Mouse (Mus musculus): ENCODE data around the gene Hpcal1.
A peak's percentile ranks its signal among the peaks of the same experiment; 100 is the strongest.
"Not testable (repeated sequence)": the region's sequence is repeated elsewhere in the genome, so short reads cannot be mapped to it uniquely, and the experiment has no call there.

Hpcal1 gene

GRCm38 (mm10) chr12:17741637-17742364 lies 51.1 kb downstream of the Hpcal1 start:
- no peak for DNase-seq (ENCODE audit: low spot score)

- no peak for DNase-seq (ENCODE audit: low spot score)
These were observed 52.1 kb downstream of the Hpcal1 start for GRCm38 (mm10) chr12:17742571-17743321.

DNA sequence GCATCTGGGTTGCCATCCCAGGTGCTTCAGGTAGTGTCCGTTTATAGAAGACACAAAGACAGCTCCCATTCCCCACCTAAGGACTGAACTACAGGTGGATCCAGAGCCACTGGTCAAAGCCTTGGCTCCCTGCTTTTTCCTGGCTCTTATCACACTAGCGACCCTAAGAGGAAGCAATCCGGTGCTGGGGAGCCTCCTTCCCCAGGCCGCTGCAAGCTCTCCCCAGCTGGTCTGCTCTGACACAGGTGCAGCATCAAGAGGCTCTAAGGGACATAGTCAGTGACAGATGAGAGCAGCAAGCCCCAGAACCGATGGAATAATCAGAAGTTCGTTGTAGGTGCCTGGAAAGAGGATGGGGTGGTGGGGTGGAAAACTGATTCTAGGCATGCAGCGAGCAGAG lies 54.8 kb downstream of the Hpcal1 start:
- no peak for DNase-seq (ENCODE audit: low spot score)

DNA sequence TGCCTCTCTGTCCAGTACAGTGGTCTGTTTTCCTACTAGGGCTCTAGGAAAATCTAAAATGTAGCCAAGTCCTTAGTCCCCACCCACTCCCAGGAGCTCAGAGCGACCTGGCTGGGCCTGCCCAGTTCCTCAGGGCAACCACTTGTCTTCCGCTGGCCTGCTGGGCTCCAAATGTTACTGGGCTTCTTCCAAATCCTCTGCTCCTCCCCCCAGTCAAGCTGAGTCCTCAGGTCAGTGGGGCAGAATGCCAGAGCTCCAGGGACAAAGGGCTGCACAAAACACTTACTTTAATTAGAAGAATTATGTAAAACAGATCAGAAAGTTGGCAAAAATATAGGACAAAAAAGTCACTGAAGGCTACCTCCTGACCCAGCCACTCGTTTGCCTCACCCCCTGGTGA lies 56.1 kb downstream of the Hpcal1 start:
- DNase-seq (ENCODE audit: low spot score) = no peak

DNA sequence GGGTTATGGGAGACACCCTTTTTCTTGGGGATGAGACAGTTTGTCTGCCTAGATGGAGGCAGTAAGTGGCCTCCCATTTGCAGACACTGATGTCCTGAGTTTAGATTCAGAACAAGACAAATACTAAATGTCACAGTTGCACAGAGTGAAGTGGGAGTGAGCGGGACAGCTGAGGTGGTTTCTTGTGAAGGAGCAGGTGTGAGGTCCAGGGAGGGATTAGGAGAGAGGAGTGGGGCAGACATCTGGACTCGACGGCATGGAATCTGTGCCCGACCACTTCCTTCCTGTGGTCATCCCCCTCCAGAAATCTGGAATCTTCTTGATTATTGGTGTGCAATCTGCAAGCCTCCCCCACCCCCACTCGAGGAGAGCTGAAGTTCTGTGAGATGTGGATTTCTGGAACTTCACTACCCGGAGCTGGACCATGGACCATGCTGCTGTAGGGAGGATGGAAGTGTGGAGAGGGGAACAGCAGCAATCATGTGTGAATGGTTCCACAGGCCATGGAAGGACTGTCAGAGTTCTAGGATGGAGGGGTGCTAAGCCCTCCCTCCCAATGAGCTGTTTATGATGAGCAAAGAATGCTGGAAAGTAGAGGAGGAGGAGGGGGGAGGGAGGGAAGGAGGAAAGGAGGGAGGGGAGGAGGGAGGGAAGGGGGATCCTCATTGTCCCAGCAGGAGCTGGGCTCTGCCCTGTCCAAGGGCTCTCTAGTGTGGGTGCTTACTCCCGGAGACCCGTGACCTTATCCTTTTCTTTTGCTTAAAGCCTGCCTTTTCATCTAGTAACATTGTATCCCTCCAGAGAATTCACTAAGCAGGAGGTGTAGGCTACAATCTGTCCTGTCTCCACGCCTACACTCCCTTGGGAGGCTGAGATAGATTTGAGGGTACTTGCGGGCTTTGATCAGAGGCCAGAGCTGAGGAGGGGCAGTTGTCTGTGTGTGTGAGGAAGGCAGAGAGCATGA lies 56.8 kb downstream of the Hpcal1 start:
- DNase-seq (ENCODE audit: low spot score) = no peak

DNA sequence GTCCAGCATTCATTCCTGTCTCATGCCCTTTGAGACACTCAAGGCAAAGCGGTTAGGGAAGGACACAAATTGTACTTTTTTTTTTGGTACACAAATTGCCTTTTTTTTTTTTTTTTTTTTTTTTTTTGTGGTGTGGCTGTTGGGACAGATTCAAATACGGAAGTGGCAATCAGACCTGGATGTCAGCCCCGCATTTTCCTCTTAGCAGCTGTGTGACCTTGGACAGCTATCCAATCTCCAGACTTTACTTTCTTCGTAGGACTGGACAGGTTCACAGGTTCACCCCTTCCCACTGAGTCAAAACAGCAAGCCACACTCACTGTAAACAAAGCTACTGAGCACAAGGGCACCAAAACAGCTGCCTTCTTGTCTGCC lies 57.5 kb downstream of the Hpcal1 start:
- no peak for DNase-seq (ENCODE audit: low spot score)

DNA sequence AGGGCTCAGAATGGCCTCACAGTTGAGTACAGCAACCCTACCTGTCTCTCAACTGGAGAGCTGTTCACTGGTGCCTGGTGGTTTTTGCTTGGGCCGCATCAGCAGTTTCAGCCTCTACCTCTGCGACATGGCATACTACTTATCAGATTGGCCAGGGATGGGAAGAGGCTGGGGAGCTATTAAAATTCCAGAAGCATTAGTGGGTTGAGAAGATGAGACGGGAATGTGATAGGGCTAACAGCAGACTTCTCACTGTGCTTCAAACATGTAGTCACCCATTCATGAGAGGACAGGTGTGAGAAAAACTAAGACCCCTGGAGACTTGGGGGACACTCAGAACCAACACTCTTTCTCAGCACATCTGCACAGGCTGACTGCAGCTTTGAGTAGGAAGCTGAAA lies 59.1 kb downstream of the Hpcal1 start:
- DNase-seq (ENCODE audit: low spot score) = no peak

DNA sequence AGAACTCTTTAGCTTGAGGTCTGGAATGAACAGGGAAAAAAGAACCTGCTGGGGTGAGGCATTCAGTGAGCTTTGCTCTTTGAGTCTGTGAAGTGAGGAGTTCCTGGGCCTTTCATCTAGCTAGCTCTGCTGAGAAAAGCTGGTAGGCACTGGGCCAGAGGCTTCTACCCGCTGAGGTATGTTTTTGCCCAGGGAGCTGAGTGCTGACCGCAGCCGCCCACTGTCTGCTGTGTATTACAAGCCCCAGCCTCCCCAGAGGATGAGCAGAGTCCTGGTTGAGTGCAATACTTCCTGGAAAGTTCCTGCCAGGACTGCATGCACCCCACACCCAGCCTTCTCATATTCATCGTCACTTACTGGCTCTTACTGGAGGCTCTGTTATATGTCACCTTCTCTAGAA lies 59.8 kb downstream of the Hpcal1 start:
- DNase-seq (ENCODE audit: low spot score) = no peak

DNA sequence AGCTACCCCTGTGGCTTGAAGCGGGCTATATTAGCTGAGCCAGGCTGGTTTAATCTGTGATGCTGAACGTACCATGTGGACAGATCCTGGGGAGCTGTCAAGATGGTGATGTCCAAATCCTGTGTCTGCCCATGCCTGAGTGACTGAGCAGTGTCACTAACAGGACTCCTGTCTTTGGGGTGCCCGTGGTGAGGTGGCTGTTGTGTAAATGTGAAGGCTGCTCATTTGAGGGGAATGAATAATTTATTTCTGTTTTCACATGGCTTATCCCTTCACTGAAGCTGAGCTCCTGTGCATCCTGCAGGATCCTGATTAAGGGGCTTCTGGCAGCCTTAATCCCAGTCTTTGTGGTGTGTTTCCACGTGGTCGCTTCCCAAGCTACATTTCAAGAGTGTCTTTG lies 62.2 kb downstream of the Hpcal1 start:
- no peak for DNase-seq (ENCODE audit: low spot score)

GRCm38 (mm10) chr12:17754771-17755170 lies 64.1 kb downstream of the Hpcal1 start:
- DNase-seq (ENCODE audit: low spot score) = no peak

GRCm38 (mm10) chr12:17756891-17757290 lies 66.2 kb downstream of the Hpcal1 start:
- DNase-seq (ENCODE audit: low spot score) = no peak

DNA sequence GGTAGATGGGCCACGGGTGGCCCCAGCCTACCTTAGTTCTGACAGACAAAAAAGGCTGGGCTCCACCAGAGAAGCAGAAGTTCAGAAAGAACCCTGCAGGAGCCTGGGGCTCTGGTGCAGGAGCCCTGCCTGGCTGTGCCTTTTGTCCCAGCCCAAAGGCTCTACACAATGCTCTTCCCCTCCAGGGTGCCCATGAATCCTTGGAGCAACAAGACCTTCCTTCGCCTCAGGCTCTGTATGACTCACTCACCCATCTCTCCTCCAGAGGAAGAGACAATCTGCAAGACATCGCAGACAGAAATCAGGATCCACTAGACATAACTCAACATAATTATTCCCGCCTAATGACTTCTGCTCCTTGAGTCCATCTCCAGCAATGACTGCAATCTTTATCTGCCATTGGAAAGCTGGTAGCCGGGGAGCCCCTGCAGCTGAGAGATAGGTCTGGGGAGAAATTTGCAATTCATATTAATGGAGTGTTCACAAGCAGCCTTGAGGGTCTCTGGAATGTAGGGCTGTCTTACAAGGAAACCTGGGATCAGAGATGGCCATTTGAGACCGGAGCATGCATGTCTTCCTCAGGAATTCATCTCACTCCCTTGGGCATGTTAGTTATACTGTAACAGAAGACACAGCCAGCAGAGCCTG lies 71.8 kb downstream of the Hpcal1 start:
- DNase-seq (ENCODE audit: low spot score) = no peak

DNA sequence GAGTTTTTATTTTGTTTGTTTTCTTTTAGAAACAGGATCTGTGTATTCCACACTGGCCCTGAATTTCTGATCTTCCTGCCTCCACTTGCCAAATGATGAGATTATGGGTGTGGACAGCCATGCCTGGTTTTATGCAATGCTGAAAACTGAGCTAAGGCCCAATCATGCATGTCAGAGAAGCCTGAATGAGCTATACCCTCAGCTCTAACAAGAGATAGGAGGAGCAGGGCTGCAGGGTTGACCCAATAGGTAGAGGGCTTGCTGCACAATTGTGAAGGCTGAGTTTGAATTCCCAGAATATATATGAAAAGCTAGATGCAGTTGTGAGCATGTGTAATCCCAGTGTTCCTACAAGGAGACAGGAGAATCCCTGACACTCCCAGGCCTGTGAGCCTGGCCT lies 72.4 kb downstream of the Hpcal1 start:
- DNase-seq (ENCODE audit: low spot score) = no peak

GRCm38 (mm10) chr12:17764005-17764404 lies 73.3 kb downstream of the Hpcal1 start:
- no peak for DNase-seq (ENCODE audit: low spot score)

DNA sequence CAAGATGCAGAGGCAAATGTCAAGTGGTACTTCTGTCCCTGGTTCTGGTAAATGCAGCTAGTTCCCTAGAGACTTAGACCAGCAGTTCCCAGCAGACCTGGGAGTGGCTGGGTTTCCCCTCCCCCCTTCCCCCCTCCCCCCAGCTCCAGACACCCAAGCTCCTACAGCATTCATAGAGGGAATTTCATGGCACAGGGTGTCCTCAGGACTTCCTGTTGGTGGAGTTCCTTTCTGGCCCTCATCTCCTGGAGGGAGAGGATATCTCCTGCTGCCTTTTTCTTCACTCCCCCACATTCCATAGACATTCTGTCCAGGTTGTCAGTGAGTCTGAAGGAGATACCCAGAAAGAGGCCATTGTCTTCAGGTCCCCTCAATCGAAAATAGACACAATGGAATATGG lies 76.9 kb downstream of the Hpcal1 start:
- DNase-seq (ENCODE audit: low spot score) = not testable (repeated sequence)

DNA sequence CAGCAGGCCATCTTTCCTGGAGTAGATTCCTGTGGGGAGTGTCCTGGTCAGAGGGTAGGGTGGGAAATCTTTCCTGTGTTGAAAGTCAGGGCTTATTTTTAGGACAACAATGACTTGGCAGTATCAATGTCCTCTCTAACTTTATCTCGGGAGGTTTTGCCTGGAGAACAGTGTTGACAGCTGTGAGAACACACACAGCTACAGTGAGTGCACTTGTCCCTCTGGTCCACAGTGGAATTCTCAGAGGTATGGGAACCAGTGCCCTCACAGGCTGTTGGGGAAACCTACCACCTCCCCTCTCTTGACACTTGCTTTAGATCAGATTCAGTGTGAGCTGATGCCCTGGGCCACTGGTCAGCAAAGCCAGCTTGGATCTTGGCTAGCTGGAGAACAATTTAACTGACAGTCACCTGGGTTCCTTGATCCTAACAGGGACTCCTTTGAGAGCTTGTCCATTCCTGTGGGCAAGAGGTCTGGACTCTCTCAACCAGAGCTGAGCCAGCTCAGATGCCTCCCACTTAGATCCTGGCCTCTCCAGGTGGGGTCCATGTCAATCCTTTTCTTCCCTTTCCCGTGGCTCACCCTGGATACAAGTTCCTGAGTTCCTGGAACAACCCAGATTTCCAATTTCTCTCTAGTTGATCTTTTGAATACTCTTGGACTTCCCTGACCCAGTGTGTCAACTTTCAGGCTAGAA lies 79.0 kb downstream of the Hpcal1 start:
- DNase-seq (ENCODE audit: low spot score) = no peak

DNA sequence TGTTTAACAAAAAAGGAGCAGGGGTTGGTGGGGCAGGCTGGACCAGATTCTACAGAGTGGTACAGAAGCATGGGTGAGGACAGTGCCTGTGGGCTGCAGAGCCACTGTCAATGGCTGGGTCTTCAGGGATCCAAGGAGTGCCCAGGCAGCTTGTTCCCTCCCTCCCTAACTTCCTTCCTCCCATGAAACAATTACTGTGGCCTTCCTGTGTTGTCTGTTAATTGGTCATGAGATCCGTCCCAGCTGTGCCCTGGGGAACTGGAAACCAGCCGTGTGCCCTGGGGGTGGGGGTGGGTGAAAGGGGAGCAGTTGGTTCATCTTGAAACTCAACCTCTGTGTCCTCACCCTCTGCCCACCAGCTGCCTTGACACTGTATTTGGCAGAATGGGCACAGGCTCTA lies 79.9 kb downstream of the Hpcal1 start:
- no peak for DNase-seq (ENCODE audit: low spot score)

- not testable (repeated sequence) for DNase-seq (ENCODE audit: low spot score)
These were observed 83.1 kb downstream of the Hpcal1 start for GRCm38 (mm10) chr12:17773721-17774120.

- DNase-seq (ENCODE audit: low spot score) = not testable (repeated sequence)
These were observed 84.2 kb downstream of the Hpcal1 start for GRCm38 (mm10) chr12:17774842-17775241.

DNA sequence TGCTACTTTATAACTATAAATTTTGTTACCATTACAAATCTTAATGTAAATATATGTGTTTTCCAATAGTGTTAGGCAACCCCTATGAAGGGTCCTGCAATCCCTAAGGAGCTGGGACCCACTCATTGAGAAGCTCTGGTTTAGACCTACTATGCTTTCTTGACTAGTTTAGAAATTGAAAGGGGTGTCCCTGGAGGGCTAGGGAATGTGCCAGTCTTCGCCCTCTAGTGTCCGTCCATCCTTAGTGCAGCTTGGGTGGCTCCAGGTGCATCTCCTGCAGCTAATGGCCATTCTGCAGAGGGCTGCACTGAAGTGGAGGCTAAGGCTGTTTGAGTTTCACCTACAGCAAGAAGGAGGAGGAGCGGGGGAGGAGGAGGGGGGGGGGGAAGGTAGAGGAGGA lies 87.7 kb downstream of the Hpcal1 start:
- DNase-seq (ENCODE audit: low spot score) = peak; percentile 17

DNA sequence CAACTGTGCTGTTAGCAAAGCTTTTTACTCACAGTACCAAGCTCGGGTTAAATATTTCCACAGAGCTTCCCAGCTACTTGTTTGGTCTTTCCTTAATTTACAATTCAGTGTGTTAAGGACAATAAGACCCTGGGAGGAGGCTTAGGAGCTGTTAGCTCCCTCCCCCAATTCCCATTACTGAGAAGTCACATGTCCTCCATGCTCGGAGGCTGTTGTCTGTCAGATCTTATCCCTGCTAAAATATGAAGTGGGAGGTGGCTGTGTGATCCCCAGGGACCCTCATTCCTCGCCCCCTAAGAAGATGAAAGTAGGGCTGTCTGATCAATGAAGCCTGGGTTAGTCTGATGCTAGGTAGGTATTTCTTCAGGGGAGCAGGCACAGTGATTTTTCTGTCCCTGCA lies 88.4 kb downstream of the Hpcal1 start:
- DNase-seq (ENCODE audit: low spot score) = no peak
